Mouse (Mus musculus) C3H10T1/2 (cell line): Measurements from ENCODE around the gene Nhej1. TPM values are rescaled to one million over a fixed set of nuclear protein-coding genes. Genes with fewer than 3 reads are reported as not detected.

Experiments
- polyA plus RNA-seq, 2 experiments: library from polyadenylated mRNA; unstranded; fragments of >200 nt; fragmentation: generic; extraction: Trizol; gene quantifications; one replicate each; pipeline ENCODE4 v1.2.1; 2012; ENCODE audit warnings: missing spikeins in 2 of 2

The Nhej1 gene
- polyA plus RNA-seq, result 1 to 10 TPM; 6.5 to 6.6 TPM

GRCm38 (mm10) chr1:75124346-75125321 lies at the start of gene Nhej1:
Nhej1 (minus strand) TSS chr1:75125200.

GRCm38 (mm10) chr1:75168472-75169464 lies 43.8 kb upstream of the Nhej1 start, which contains the start of gene Zfand2b:
Zfand2b (plus strand) TSS chr1:75168646.

GRCm38 (mm10) chr1:75142301-75143261 lies 17.6 kb upstream of the Nhej1 start, which contains the start of the genes Cnppd1 and Retreg2:
Cnppd1 (minus strand) TSS chr1:75142711.
Retreg2 (plus strand) TSS chr1:75142778.

GRCm38 (mm10) chr1:75133421-75134207 lies 8.6 kb upstream of the Nhej1 start, which contains the start of gene Slc23a3:
Slc23a3 (minus strand) TSS chr1:75133890.

GRCm38 (mm10) chr1:74951556-74952210 lies 173.3 kb downstream of the Nhej1 start, which contains the start of gene Ihh:
Ihh (minus strand) TSS chr1:74951672.

GRCm38 (mm10) chr1:74935402-74935801 lies 189.6 kb downstream of the Nhej1 start, which contains the start of gene Cfap65:
Cfap65 (minus strand) TSS chr1:74935599.

Other genes with a start within 250 kb of the Nhej1 start
- gene Fev, start 239.8 kb downstream of the Nhej1 start, polyA plus RNA-seq, result not detected
- gene Cryba2, start 232.1 kb downstream of the Nhej1 start, polyA plus RNA-seq, result not detected
- gene Cfap65, start 189.6 kb downstream of the Nhej1 start, polyA plus RNA-seq, result under 1 TPM in 1 of 2 experiments, not detected in 1; 0.01 TPM
- gene Ihh, start 173.5 kb downstream of the Nhej1 start, polyA plus RNA-seq, result under 1 TPM; 0.02 to 0.12 TPM
- under 1 TPM; 0.01 to 0.46 TPM for gene Slc23a3, start 8.7 kb upstream of the Nhej1 start, polyA plus RNA-seq
- gene Cnppd1, start 17.5 kb upstream of the Nhej1 start, polyA plus RNA-seq, result 10 to 100 TPM; 21.7 to 39.3 TPM
- 10 to 100 TPM; 41.2 to 57.7 TPM for gene Retreg2, start 17.6 kb upstream of the Nhej1 start, polyA plus RNA-seq
- 10 to 100 TPM; 35.1 to 38.6 TPM for gene Zfand2b, start 43.4 kb upstream of the Nhej1 start, polyA plus RNA-seq
- 10 to 100 TPM in 1 of 2 experiments, 1 to 10 TPM in 1; 8.1 to 19.2 TPM for gene Abcb6, start 55.2 kb upstream of the Nhej1 start, polyA plus RNA-seq
- gene Ankzf1, start 67.0 kb upstream of the Nhej1 start, polyA plus RNA-seq, result 1 to 10 TPM; 3.5 to 6.8 TPM
- gene Atg9a, start 67.0 kb upstream of the Nhej1 start, polyA plus RNA-seq, result 10 to 100 TPM; 13.1 to 26.6 TPM
- gene Glb1l, start 85.6 kb upstream of the Nhej1 start, polyA plus RNA-seq, result 1 to 10 TPM in 1 of 2 experiments, under 1 TPM in 1; 0.15 to 7.5 TPM
- gene Stk16, start 85.6 kb upstream of the Nhej1 start, polyA plus RNA-seq, result 100 to 1,000 TPM in 1 of 2 experiments, 10 to 100 TPM in 1; 77.1 to 116 TPM
- 100 to 1,000 TPM in 1 of 2 experiments, 1 to 10 TPM in 1; 6.5 to 102 TPM for gene Tuba4a, start 94.7 kb upstream of the Nhej1 start, polyA plus RNA-seq
- gene A630095N17Rik, start 106.9 kb upstream of the Nhej1 start, polyA plus RNA-seq, result not detected
- 10 to 100 TPM; 17.9 to 34.8 TPM for gene Dnajb2, start 111.2 kb upstream of the Nhej1 start, polyA plus RNA-seq
- under 1 TPM; 0.26 to 0.82 TPM for gene Ptprn, start 139.3 kb upstream of the Nhej1 start, polyA plus RNA-seq
- gene Resp18, start 153.2 kb upstream of the Nhej1 start, polyA plus RNA-seq, result not detected
- gene Dnpep, start 192.8 kb upstream of the Nhej1 start, polyA plus RNA-seq, result 100 to 1,000 TPM in 1 of 2 experiments, 10 to 100 TPM in 1; 81.6 to 131 TPM
- gene Des, start 235.1 kb upstream of the Nhej1 start, polyA plus RNA-seq, result 1 to 10 TPM; 1.0 to 1.3 TPM